Mouse (Mus musculus) natural killer cell, adult 2 months (primary cell): ENCODE results near the gene Gnai3.

Experiments used
- DNase-seq, 2 experiments: peaks; one replicate each; pipeline ENCODE4 v3.0.0; 2022; ENCODE audit warnings: low spot score in 2 of 2

Gnai3 gene

GRCm38 (mm10) chr3:108083161-108083560 lies 62.8 kb downstream of the Gnai3 start:
- no peak for DNase-seq

- no peak for DNase-seq
Measured at GRCm38 (mm10) chr3:108082251-108082875, 63.6 kb downstream of the Gnai3 start.

- no peak for DNase-seq
Measured at GRCm38 (mm10) chr3:108081681-108082080, 64.3 kb downstream of the Gnai3 start.

GRCm38 (mm10) chr3:108076836-108077235 lies 69.1 kb downstream of the Gnai3 start:
- no peak for DNase-seq

GRCm38 (mm10) chr3:108072983-108073569 lies 72.9 kb downstream of the Gnai3 start:
- DNase-seq: no peak

GRCm38 (mm10) chr3:108070295-108071293 lies 75.4 kb downstream of the Gnai3 start:
- peak; percentile 62 to 69 for DNase-seq

GRCm38 (mm10) chr3:108069231-108069870 lies 76.6 kb downstream of the Gnai3 start:
- DNase-seq: no peak

- DNase-seq: no peak
Measured at GRCm38 (mm10) chr3:108068826-108069225, 77.1 kb downstream of the Gnai3 start.

- no peak for DNase-seq
Measured at GRCm38 (mm10) chr3:108067370-108067934, 78.5 kb downstream of the Gnai3 start.

- no peak for DNase-seq
Measured at GRCm38 (mm10) chr3:108065551-108065950, 80.4 kb downstream of the Gnai3 start.

- no peak for DNase-seq
Measured at GRCm38 (mm10) chr3:108064672-108065071, 81.3 kb downstream of the Gnai3 start.

GRCm38 (mm10) chr3:108062648-108063047 lies 83.3 kb downstream of the Gnai3 start:
- DNase-seq: no peak

GRCm38 (mm10) chr3:108061420-108061819 lies 84.5 kb downstream of the Gnai3 start:
- peak; percentile 51 to 60 for DNase-seq
